Mouse (Mus musculus) testis, adult 10 weeks (tissue): ENCODE measurements around the gene Olfr1360. TPM values are rescaled to one million over a fixed set of nuclear protein-coding genes. Genes with fewer than 3 reads are reported as not detected.

Experiments used
- polyA plus RNA-seq: library from polyadenylated mRNA; stranded (reverse); fragments of 350-450 nt; fragmentation: Illumina TruSeq; extraction: RNeasy Lipid Tissue Mini Kit (QIAGEN cat#74804); gene quantifications from one replicate; pipeline ENCODE4 v1.2.3, GENCODE M21; 2014; ENCODE audit warnings: low read depth, low replicate concordance

The Olfr1360 gene
- not detected for polyA plus RNA-seq

DNA sequence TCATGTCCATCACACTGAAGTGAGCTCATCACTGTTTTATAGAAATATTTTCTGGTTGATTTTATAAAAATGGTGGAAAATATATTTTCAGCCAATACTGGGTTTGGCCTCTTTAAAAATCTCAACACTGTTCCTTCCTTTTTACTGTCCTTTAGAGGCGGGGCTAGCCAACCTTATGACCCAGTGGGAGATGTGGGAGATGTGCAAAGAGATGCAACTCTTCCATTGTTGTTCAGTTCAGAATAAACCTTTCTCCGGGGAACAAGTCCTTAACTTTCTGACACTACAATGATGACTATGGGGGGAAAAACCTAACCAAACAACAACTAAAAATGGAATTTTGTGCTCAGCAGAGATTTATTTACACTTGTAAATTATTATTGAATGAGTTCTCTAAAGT lies at the start of gene Olfr1360:
Gene Olfr1360, minus strand, starts transcription at position 101 of the 400 bp plus-strand sequence.

DNA sequence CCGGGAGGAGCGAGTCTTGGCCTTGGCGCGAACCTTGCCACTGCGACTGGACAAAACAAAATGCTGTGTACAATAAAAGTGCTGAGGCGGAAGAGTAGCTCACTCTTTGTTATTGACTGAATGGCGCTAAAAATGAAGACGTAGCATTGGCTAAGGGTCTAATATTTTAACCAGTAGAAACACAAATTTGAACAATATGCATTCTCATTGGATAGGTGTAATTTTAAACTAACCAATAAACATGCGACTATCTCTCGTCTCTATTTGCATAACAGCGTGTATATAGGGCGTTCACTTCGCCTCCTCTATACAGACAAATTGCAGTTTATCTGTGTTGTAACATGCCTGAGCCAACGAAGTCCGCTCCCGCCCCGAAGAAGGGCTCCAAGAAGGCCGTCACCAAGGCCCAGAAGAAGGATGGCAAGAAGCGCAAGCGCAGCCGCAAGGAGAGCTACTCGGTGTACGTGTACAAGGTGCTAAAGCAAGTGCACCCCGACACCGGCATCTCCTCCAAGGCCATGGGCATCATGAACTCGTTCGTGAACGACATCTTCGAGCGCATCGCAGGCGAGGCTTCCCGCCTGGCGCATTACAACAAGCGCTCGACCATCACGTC lies 44.7 kb upstream of the Olfr1360 start, which contains the start of gene Hist1h2bm:
Gene Hist1h2bm, plus strand, starts transcription at position 288 of the 616 bp plus-strand sequence.

DNA sequence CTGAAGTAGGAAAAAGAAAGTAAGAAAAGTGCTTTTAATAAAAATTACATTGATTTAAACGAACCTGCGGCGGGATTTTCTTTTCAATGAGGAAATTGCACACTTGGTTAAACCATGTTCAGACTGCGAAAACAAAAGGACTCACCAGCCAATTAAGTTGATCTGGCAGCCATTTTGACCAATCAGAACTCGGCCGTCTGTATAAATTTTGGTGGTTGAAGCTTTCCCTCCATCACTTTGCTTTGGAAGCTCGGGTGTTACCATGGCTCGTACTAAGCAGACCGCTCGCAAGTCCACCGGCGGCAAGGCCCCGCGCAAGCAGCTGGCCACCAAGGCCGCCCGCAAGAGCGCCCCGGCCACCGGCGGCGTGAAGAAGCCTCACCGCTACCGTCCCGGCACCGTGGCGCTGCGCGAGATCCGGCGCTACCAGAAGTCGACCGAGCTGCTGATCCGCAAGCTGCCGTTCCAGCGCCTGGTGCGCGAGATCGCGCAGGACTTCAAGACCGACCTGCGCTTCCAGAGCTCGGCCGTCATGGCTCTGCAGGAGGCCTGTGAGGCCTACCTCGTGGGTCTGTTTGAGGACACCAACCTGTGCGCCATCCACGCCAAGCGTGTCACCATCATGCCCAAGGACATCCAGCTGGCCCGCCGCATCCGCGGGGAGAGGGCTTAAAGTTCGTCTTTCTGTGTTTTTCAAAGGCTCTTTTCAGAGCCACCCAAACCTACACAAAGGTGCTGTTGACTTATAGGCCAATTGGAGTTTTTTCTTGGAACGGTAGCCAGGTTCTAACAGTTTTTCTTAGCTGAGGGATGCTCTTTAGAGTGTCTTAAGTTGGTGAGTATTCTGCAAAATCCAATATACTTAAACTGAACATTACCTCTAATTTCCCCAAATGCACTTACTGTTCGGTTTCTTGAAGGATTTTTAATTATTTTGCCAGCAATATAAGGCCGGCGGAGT lies 40.5 kb upstream of the Olfr1360 start, which contains the start of gene Hist1h3h:
Gene Hist1h3h, plus strand, starts transcription at position 263 of the 961 bp plus-strand sequence.

DNA sequence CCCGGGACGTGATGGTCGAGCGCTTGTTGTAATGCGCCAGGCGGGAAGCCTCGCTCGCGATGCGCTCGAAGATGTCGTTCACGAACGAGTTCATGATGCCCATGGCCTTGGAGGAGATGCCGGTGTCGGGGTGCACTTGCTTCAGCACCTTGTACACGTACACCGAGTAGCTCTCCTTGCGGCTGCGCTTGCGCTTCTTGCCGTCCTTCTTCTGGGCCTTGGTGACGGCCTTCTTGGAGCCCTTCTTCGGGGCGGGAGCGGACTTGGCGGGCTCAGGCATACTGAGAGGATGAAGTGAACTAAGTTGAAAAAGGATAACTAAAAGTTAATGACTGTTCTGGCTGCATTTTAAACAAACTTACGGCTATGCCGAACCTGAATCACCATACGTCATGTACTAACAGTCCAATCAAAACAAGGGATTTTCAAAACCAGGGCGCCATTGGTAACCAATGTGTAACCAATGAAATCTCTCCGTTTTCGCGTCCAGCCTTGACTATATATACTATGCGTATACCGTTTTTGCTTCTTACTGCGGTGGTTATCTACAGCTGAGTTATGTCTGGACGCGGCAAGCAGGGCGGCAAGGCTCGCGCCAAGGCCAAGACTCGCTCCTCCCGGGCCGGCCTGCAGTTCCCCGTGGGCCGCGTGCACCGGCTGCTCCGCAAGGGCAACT lies 38.8 kb upstream of the Olfr1360 start, which contains the start of the genes Hist1h2bl and Hist1h2ai:
Gene Hist1h2bl, minus strand, starts transcription at position 280 of the 676 bp plus-strand sequence.
Gene Hist1h2ai, plus strand, starts transcription at position 559 of the 676 bp plus-strand sequence.

GRCm38 (mm10) chr13:21697811-21698210 lies 20.6 kb upstream of the Olfr1360 start, which contains the start of gene Olfr1359:
Gene Olfr1359, plus strand, starts transcription at chr13:21698111.

GRCm38 (mm10) chr13:21663286-21663685 lies 13.9 kb downstream of the Olfr1360 start, which contains the start of gene Olfr1361:
Gene Olfr1361, minus strand, starts transcription at chr13:21663386.

DNA sequence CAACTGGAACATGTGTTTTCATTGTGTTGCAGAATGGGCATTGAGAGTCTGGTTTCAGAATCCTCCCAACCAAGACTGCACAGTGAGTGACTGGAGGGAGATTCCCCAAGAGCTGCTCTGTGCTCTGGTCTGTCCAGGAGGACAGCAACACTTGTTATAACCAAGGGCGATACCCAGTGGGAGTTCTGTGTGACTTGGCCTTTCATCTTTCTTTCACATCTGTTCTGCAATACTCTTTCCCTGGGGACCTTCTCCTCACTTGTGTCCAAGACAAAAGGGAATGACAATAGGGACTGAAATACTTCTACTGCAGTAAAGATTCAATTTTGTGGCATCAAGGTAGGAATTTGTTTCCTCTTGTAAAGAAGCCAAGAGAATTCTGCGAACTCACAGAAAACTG lies 34.8 kb downstream of the Olfr1360 start, which contains the start of gene Olfr11:
Gene Olfr11, minus strand, starts transcription at position 101 of the 400 bp plus-strand sequence.

Other genes starting within 250 kb of the Olfr1360 start
- 13.0 TPM for gene Pgbd1, start 236.3 kb downstream of the Olfr1360 start, polyA plus RNA-seq
- gene Zscan26, start 223.7 kb downstream of the Olfr1360 start, polyA plus RNA-seq, result 21.1 TPM
- gene Nkapl, start 208.9 kb downstream of the Olfr1360 start, polyA plus RNA-seq, result 189 TPM
- 0.67 TPM for gene Zkscan4, start 198.5 kb downstream of the Olfr1360 start, polyA plus RNA-seq
- gene Gm10065, start 198.0 kb downstream of the Olfr1360 start, polyA plus RNA-seq, result not detected
- gene AK157302, start 182.2 kb downstream of the Olfr1360 start, polyA plus RNA-seq, result 10.2 TPM
- 0.88 TPM for gene Gm11273, start 176.0 kb downstream of the Olfr1360 start, polyA plus RNA-seq
- gene Zkscan8, start 146.3 kb downstream of the Olfr1360 start, polyA plus RNA-seq, result 9.0 TPM
- not detected for gene Olfr1366, start 134.6 kb downstream of the Olfr1360 start, polyA plus RNA-seq
- gene Olfr1535, start 117.5 kb downstream of the Olfr1360 start, polyA plus RNA-seq, result not detected
- not detected for gene Olfr1364, start 95.6 kb downstream of the Olfr1360 start, polyA plus RNA-seq
- gene Olfr1362, start 63.4 kb downstream of the Olfr1360 start, polyA plus RNA-seq, result not detected
- gene Olfr11, start 34.9 kb downstream of the Olfr1360 start, polyA plus RNA-seq, result not detected
- gene Olfr1361, start 14.0 kb downstream of the Olfr1360 start, polyA plus RNA-seq, result not detected
- gene Olfr1359, start 20.7 kb upstream of the Olfr1360 start, polyA plus RNA-seq, result not detected
- gene Hist1h2bl, start 38.7 kb upstream of the Olfr1360 start, polyA plus RNA-seq, result not detected
- gene Hist1h2ai, start 39.0 kb upstream of the Olfr1360 start, polyA plus RNA-seq, result not detected
- not detected for gene Hist1h3h, start 40.3 kb upstream of the Olfr1360 start, polyA plus RNA-seq
- not detected for gene Hist1h2bm, start 44.6 kb upstream of the Olfr1360 start, polyA plus RNA-seq
- gene Hist1h4j, start 57.7 kb upstream of the Olfr1360 start, polyA plus RNA-seq, result not detected
- not detected for gene Hist1h4k, start 73.1 kb upstream of the Olfr1360 start, polyA plus RNA-seq
- gene Hist1h2ak, start 76.4 kb upstream of the Olfr1360 start, polyA plus RNA-seq, result not detected
- not detected for gene Hist1h2bn, start 76.7 kb upstream of the Olfr1360 start, polyA plus RNA-seq
- not detected for gene Hist1h1b, start 103.2 kb upstream of the Olfr1360 start, polyA plus RNA-seq
- gene Hist1h3i, start 106.0 kb upstream of the Olfr1360 start, polyA plus RNA-seq, result not detected
- not detected for gene Hist1h2an, start 109.8 kb upstream of the Olfr1360 start, polyA plus RNA-seq
- gene Hist1h2bp, start 110.1 kb upstream of the Olfr1360 start, polyA plus RNA-seq, result 27.9 TPM
- not detected for gene Hist1h2bq, start 132.8 kb upstream of the Olfr1360 start, polyA plus RNA-seq
- gene Hist1h2ao, start 133.1 kb upstream of the Olfr1360 start, polyA plus RNA-seq, result not detected
- not detected for gene Hist1h4m, start 134.3 kb upstream of the Olfr1360 start, polyA plus RNA-seq
- not detected for gene Hist1h4n, start 154.8 kb upstream of the Olfr1360 start, polyA plus RNA-seq
- gene Hist1h2ap, start 156.1 kb upstream of the Olfr1360 start, polyA plus RNA-seq, result not detected
- 0.48 TPM for gene Hist1h2br, start 156.3 kb upstream of the Olfr1360 start, polyA plus RNA-seq